Mouse (Mus musculus) lung, embryonic 15.5 days (tissue): Measurements from ENCODE around the gene Dpf2. TPM values are rescaled to one million over a fixed set of nuclear protein-coding genes. Genes with fewer than 3 reads are reported as not detected.
A peak's percentile ranks its signal among the peaks of the same experiment; 100 is the strongest.

Source experiments
- ATAC-seq: fragments of 200-750 bp; cut with Nextera tagmentation; 2 replicates; pipeline ENCODE4 v1.8.0; 2017; ENCODE audit warnings: moderate number of reproducible peaks, borderline replicate concordance; ENCODE audit not compliant: low FRiP score, low TSS enrichment; ENCODE audit errors: extremely low read depth
- H3K27ac ChIP-seq: fragments of 300-500 bp; sonication (generic); 2 replicates; pipeline ENCODE4 v1.5.1; 2015; ENCODE audit warnings: moderate library complexity, mild to moderate bottlenecking, inconsistent platforms
- H3K27me3 ChIP-seq: fragments of 300-500 bp; sonication (generic); 2 replicates; pipeline ENCODE4 v1.6.1; 2015; ENCODE audit warnings: inconsistent platforms
- H3K36me3 ChIP-seq: fragments of 300-500 bp; sonication (generic); 2 replicates; pipeline ENCODE4 v1.6.1; 2015; ENCODE audit warnings: inconsistent platforms
- H3K4me1 ChIP-seq: fragments of 300-500 bp; sonication (generic); 2 replicates; pipeline ENCODE4 v1.6.1; 2015; ENCODE audit warnings: inconsistent platforms
- H3K4me2 ChIP-seq: fragments of 300-500 bp; sonication (generic); 2 replicates; pipeline ENCODE4 v1.6.1; 2015; ENCODE audit warnings: inconsistent platforms, mild to moderate bottlenecking, moderate library complexity
- H3K4me3 ChIP-seq: fragments of 300-500 bp; sonication (generic); 2 replicates; pipeline ENCODE4 v1.5.1; 2015; ENCODE audit warnings: mild to moderate bottlenecking, inconsistent platforms
- H3K9ac ChIP-seq: fragments of 300-500 bp; sonication (generic); 2 replicates; pipeline ENCODE4 v1.6.1; 2015; ENCODE audit warnings: inconsistent platforms
- H3K9me3 ChIP-seq: fragments of 300-500 bp; sonication (generic); 2 replicates; pipeline ENCODE4 v1.6.1; 2016; ENCODE audit warnings: inconsistent platforms
- WGBS: fragments of 180-500 bp; shearing (Covaris S2); methylation state at CpG from one replicate; pipeline ENCODE4 v1.1.7; 2015; 5-methylcytosine and 5-hydroxymethylcytosine counted together
- polyA plus RNA-seq: library from polyadenylated mRNA; unstranded; fragments of >200 nt; fragmentation: Nextera tagmentation; extraction: Ambion mirVana; gene quantifications from 2 replicates; pipeline ENCODE4 v1.2.1, GENCODE M21; 2015

The Dpf2 gene
- polyA plus RNA-seq = 142 and 147 TPM in 2 replicates

DNA sequence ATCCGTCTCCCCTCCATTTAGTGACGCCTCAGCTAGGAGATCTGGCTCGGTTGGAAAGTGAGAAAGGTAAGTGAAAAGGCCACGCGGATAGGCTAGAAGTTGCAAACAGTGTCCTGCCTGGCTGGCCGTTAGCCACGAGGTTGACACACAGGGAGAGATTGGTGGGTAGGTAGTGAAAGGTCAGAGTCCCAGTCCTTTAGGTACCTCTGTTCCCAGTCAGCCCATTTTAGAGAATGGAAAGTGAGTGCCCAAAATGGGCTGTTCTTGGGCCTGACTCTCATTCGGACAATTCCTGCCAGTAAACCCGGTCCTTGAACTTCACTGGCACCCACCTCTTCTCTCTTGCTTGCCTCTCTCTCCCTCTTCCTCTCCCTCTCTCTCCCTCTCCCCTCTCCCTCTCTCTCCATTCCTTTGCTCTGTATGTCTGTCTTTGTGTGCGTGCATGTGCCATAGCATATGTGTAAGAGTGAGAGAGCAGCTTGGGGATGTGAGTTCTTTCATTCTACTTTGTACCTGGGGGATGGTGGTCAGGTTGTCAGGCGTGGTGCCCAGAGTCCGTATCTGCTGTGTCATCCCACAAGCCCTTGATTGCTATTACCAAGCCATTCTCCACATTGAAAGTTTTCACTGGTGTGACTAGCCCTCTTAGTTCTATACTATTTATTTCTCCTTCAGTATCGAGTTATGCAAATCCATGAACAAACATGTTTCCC lies at the start of gene Dpf2:
Dpf2 (minus strand) TSS at position 4 of the 713 bp plus-strand sequence.
- Histone ChIP-seq H3K9me3 (no peaks in the 10 kb centered on the region), H3K27me3 (no peaks in the 10 kb centered on the region), H3K4me1 (peaks cover 28% of the 10 kb centered on the region), H3K4me2 (peak within 1 kb of the TSS; percentile 74), H3K4me3 (peak within 1 kb of the TSS; percentile 90), H3K36me3 (peaks cover 18% of the 10 kb centered on the region), H3K9ac (peak within 1 kb of the TSS; percentile 99), H3K27ac (peak within 1 kb of the TSS; percentile 84)
- 19% methylated on average over 13 of the region's 13 CpGs for WGBS
- no peak; the same call in 1 of the 2 replicates for ATAC-seq

DNA sequence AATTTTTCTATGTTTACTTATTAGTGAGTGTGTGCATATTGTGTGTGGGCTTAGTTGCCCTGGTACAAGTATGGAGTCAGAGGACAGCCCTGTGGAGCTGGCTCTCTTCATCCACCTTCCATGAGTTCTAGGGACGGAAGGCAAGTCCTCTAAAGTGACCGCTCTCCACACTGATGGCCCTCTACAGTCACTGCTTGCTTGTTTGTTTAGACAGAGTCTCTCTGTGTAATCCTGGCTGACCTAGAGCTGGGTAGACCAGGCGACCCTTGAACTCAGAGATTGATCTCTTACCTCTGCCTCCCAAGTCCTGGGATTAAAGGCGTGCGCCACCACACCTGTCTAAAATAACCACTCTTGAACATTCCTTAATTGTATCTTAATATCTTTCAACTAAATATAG lies 44.6 kb upstream of the Dpf2 start:
- Histone ChIP-seq H3K36me3 (peaks cover 53% of the 10 kb centered on the region), H3K4me1 (peaks cover 28% of the 10 kb centered on the region), H3K4me2 (no peak overlapping the region), H3K9ac (no peak overlapping the region), H3K27me3 (no peaks in the 10 kb centered on the region), H3K9me3 (no peaks in the 10 kb centered on the region), H3K4me3 (no peak overlapping the region), H3K27ac (no peak overlapping the region)
- ATAC-seq = no peak
- WGBS = 82% methylated on average over 5 of the region's 5 CpGs

DNA sequence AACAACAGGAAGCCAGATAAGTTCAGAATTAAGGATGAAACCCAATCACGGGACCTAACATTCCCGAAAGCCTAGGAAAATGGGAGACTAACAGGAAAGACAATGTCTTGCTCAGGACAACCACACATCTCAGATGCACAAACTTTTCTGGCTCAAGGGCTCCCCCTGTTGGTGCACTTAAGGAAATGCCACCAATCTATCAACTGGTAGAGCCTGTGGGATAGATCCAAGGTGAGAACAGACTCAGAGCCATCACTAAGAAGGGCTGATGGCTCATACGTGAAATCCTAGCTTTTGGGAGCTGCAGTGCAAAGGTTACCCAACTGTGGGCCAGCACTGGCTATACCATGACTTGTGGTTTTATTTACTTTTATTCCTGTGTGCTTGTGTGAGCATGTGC lies 43.9 kb upstream of the Dpf2 start:
- no peak overlapping the region for H3K9ac ChIP-seq
- WGBS = 13% methylated on average over 3 of the region's 3 CpGs
- no peaks in the 10 kb centered on the region for H3K9me3 ChIP-seq
- H3K27me3 ChIP-seq = no peaks in the 10 kb centered on the region
- H3K4me2 ChIP-seq = peak overlapping the region; percentile 41; the same call in 1 of the 2 replicates
- peak overlapping the region; percentile 22; the same call in 1 of the 2 replicates for H3K27ac ChIP-seq
- H3K4me3 ChIP-seq = no peak overlapping the region
- H3K36me3 ChIP-seq = peaks cover 54% of the 10 kb centered on the region
- H3K4me1 ChIP-seq = peaks cover 22% of the 10 kb centered on the region
- peak; percentile 39; the same call in 1 of the 2 replicates for ATAC-seq

DNA sequence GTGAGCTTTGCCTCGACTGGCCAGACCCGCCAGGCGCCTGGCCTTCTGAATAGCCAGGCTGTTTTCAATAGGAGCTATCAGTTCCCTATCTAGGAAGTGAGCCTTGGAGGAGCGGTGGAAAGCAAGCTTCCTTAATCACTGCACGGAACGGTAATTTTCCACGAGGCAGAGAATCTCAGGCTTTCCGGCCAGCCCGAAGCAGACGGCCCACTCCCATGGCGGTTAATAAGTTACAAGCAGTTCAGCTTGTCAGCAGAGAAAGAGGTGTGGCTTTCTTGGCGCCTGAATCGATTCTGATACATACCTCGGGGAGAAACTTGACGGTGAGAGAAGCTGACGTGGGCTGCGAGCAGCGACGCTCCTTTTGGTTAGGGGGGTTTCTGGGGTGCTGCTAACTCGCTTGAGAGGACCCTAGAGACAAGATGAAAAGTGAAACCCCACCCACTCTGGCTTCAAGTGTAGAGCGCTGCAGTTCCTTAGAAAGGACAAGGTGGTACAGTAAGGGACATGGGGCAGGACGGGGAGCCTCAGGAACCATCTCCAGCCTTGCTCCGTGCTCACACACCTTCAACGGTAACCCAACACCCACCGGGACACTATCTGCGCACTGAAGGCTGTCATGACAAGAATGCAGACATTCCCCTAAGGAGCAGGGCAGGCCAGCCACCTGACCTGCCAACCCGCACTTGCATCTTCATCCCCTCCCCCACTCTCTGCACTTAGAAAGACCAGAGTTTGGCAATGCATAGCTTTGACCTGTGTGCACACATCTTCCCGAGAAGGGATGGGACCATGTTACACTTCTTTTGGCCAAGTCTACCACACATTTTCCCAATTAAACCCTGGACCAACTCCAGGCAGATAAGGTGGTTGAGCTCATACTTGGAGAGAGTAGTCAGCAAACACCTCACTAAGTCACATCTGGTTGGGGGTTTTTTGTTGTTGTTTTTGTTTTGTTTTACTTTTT lies 43.2 kb upstream of the Dpf2 start:
- peak overlapping the region; percentile 41 for H3K4me2 ChIP-seq
- H3K27ac ChIP-seq = peak overlapping the region; percentile 57
- peaks cover 20% of the 10 kb centered on the region for H3K4me1 ChIP-seq
- WGBS = 46% methylated on average over 28 of the region's 28 CpGs
- no peak overlapping the region for H3K9ac ChIP-seq
- H3K9me3 ChIP-seq = no peaks in the 10 kb centered on the region
- ATAC-seq = peak; percentile 16; the same call in 1 of the 2 replicates
- H3K4me3 ChIP-seq = peak overlapping the region; percentile 10; the same call in 1 of the 2 replicates
- no peaks in the 10 kb centered on the region for H3K27me3 ChIP-seq
- H3K36me3 ChIP-seq = peaks cover 61% of the 10 kb centered on the region

DNA sequence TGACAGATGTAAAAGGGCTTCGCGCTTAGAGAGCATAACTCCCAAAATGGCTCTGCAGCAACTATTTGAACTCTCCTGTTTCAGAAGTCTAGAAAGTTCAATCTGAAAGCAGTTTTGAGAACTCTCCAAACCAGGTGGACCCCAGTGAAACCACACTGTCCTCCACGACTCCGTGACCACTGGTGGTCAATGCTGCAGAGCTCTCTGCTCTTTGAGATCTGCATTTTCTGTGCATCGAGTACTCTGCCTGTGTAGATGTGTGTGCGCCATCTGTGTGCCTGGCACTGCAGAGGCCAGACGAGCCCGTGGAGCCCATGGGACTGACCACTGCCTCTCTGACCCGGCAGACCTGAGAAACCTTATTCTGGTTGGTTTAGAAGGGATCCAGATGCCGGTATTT lies 42.1 kb upstream of the Dpf2 start:
- Histone ChIP-seq H3K27me3 (no peaks in the 10 kb centered on the region), H3K4me2 (no peak overlapping the region), H3K36me3 (peaks cover 72% of the 10 kb centered on the region), H3K4me1 (peaks cover 20% of the 10 kb centered on the region), H3K4me3 (no peak overlapping the region), H3K9me3 (no peaks in the 10 kb centered on the region), H3K27ac (0 out of 2 replicates have a peak overlapping the region, but pooled peaks have one; percentile 4), H3K9ac (no peak overlapping the region)
- WGBS = 89% methylated on average over 10 of the region's 10 CpGs
- ATAC-seq = no peak

DNA sequence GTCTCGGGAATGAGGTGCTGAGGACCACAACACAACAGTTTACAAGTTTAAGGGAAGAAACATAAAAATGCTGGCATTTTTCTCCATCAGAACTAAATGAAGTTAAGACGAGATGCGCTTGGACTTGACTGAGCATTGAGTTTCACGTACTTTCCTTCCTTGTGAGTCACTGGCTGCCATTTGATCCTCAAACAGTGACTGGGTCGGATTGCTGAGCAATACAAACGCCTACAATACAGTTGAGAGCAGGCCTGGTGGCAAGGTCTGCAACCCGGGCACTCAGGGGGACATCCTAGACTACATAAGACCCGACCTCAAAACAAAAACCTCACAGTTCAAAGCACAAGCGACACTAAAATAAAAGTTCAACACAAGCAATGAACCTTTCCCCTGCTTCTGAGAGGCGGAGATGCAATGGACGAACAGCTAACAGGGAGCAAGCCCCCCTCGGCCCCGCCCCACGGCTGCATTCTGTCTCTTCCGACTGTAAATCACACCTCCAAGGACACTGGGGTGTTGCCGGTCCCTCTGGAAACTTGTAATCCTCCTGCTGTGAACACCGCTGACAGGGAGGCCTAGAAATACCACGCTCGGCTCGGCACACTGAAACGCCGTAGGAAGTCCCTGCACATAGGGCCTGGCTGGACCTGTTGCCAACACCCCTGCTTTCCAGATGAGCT lies 41.4 kb upstream of the Dpf2 start:
- WGBS = 83% methylated on average over 22 of the region's 22 CpGs
- Histone ChIP-seq H3K27ac (no peak overlapping the region), H3K4me2 (no peak overlapping the region), H3K4me1 (peaks cover 20% of the 10 kb centered on the region), H3K27me3 (no peaks in the 10 kb centered on the region), H3K9me3 (no peaks in the 10 kb centered on the region), H3K4me3 (no peak overlapping the region), H3K9ac (no peak overlapping the region), H3K36me3 (peaks cover 71% of the 10 kb centered on the region)
- no peak for ATAC-seq

DNA sequence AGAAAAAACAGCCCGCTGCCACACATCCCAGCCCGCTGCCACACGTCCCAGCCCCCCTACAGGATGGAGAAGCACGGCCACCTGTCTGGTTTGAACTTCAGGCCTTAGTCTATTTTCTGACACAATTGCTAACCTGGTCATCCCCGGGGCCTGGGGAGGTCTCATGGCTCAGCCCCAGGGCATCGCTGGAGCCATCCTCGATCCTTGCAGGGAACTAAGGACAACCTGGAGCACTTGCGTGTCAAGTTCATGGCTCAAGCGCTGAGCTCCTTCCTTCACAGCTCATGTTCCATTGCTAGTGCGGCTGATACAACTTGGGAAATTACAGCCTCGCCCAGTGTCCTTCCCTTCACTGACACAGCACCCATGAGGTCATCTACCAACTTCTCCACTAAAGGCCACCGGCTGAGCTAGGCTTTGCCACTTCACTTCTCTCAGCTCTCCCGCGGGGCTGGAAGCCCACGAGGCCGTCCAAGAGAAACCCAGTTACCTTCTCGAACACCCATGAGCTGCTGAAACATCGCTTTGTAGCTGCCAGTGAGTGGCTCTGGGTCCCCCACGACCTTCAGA lies 40.5 kb upstream of the Dpf2 start:
- 88% methylated on average over 19 of the region's 19 CpGs for whole genome bisulfite sequencing

DNA sequence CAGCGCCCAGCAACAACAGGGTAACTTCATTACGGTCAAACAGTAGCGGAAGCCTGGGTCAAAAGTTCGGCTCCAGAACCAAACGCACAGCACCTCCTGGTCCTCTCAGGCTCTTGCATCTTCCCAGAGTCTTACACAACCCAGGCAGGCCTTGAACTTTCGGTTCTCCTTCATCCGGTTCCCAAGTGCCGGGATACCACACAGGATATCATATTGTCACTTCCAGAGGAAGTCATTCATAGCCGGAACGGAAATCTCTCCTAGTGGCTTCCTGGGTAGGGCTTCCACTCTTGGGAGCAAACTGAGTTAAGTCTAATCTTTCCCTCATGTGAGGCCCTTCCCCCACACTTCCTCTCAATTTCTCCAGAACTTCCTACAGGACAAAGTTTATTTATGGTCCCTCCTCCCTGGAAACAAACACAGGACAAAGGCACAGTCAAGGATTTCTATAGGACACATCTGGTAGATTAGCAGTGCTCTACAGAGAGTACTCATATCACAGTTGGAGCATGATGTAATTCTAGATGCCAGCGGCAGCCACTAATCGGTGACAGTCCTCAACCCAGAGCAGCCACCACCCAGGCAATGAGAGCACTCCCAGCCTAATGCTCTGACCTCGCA lies 39.4 kb upstream of the Dpf2 start:
- Histone ChIP-seq H3K4me2 (peak overlapping the region; percentile 5; the same call in 1 of the 2 replicates), H3K4me3 (no peak overlapping the region), H3K27ac (peak overlapping the region; percentile 67), H3K4me1 (peaks cover 20% of the 10 kb centered on the region), H3K9ac (no peak overlapping the region), H3K27me3 (no peaks in the 10 kb centered on the region), H3K9me3 (no peaks in the 10 kb centered on the region), H3K36me3 (peaks cover 71% of the 10 kb centered on the region)
- ATAC-seq = peak; percentile 46; the same call in 1 of the 2 replicates
- WGBS = 69% methylated on average over 13 of the region's 13 CpGs

More for the DNA sequence above, 40.5 kb upstream of the Dpf2 start:
- Histone ChIP-seq H3K27me3 (no peaks in the 10 kb centered on the region), H3K4me1 (peaks cover 20% of the 10 kb centered on the region), H3K36me3 (peaks cover 70% of the 10 kb centered on the region), H3K4me2 (no peak overlapping the region), H3K9ac (no peak overlapping the region), H3K4me3 (no peak overlapping the region), H3K27ac (peak overlapping the region; percentile 67; the same call in 1 of the 2 replicates), H3K9me3 (no peaks in the 10 kb centered on the region)
- no peak for ATAC-seq

DNA sequence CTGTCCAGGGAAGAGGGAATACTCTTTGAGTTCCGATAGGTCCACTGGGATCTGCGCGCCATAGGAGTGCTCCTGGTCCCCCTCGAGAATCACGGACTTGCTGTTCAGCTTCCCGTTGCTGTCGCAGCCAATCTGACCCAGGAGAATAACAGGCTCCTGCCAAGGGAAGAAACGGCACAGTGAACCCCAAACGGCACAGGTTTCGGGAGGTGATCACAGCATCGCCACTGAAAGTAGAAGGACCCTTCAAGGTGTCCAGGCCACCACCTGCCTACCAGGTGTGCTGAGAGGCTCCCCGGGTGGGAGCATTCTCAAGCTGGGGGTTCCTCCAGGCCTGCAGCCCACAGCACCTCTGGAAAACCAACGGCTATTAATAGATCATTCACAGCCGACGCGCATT lies 38.8 kb upstream of the Dpf2 start:
- H3K4me3 ChIP-seq = no peak overlapping the region
- ATAC-seq = no peak
- 82% methylated on average over 16 of the region's 16 CpGs for WGBS

DNA sequence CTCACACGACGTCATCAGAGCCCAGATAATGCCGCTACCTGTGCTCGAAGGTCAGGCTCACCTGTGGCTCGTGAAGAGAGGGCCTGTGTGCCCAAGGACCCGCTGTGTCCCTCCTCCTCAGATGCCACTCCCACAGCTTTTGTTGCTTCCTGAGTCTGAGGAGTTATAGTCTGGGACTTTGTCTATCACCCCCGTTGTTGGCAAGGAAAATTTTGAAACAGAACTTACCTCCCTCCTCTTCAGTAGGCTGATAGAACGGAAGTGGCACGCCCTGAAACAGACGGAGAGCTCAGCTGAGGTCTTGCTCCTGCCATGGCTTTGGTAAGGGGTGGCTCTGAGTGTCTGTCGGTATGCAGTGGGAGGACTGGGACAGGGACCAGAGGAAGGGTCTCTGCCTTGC lies 37.4 kb upstream of the Dpf2 start:
- H3K9ac ChIP-seq = no peak overlapping the region
- no peaks in the 10 kb centered on the region for H3K9me3 ChIP-seq
- H3K4me3 ChIP-seq = no peak overlapping the region
- H3K27ac ChIP-seq = no peak overlapping the region
- WGBS = 94% methylated on average over 11 of the region's 11 CpGs
- peaks cover 22% of the 10 kb centered on the region for H3K4me1 ChIP-seq
- no peak overlapping the region for H3K4me2 ChIP-seq
- no peaks in the 10 kb centered on the region for H3K27me3 ChIP-seq
- ATAC-seq = no peak
- peaks cover 68% of the 10 kb centered on the region for H3K36me3 ChIP-seq

More for the DNA sequence above, 38.8 kb upstream of the Dpf2 start:
- Histone ChIP-seq H3K36me3 (peaks cover 67% of the 10 kb centered on the region), H3K9me3 (no peaks in the 10 kb centered on the region), H3K9ac (no peak overlapping the region), H3K27ac (peak overlapping the region; percentile 48; the same call in 1 of the 2 replicates), H3K4me2 (peak overlapping the region; percentile 5; the same call in 1 of the 2 replicates), H3K27me3 (no peaks in the 10 kb centered on the region), H3K4me1 (peaks cover 21% of the 10 kb centered on the region)
